Mouse (Mus musculus) hindlimb bud, embryonic 11.5 days (tissue): Measurements from ENCODE around the gene Ak4.

Source experiments
- DNase-seq: peaks from one replicate; pipeline ENCODE4 v3.0.0-alpha.2; 2012; ENCODE audit warnings: low read depth, low spot score; ENCODE audit errors: extremely low spot score

Ak4 gene

DNA sequence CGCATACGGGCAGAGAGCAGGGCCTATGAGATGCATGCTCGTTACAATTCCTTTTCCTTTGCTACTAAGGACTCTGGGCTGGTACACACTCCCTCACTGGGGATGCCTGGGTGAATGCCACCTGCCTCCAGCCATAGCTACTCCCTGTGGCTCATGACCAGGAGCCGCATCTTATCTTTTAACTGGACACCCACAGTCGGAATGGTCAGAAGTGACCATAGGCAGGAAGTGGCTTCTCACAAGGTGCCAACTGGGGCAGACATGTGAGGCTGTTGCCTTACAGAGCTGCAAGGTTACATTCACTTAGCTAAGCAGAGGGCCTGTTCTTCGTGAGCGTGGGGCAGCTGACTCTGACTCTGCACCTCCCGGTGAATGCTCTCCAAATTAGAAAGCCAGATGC lies 38.1 kb downstream of the Ak4 start:
- no peak for DNase-seq

DNA sequence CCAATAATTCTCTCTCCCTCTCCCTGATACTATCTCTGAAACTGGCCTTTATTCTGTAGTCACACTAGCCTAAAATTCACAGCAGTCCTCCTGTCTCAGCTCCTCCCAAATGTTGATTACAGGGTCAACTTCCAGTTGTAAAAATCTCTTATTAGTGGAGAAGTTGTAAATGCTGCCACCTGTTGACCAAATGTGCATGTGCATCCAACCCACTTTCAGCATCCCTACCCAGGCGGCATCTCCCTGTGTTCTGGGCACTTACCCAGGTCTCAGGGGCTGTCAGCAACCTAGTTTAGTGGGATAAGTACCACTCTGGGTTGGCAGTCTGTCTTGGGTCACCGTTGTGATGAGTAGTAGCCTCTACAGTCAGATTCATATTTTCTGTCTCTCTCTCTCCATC lies 39.3 kb downstream of the Ak4 start:
- peak; percentile 35 for DNase-seq

DNA sequence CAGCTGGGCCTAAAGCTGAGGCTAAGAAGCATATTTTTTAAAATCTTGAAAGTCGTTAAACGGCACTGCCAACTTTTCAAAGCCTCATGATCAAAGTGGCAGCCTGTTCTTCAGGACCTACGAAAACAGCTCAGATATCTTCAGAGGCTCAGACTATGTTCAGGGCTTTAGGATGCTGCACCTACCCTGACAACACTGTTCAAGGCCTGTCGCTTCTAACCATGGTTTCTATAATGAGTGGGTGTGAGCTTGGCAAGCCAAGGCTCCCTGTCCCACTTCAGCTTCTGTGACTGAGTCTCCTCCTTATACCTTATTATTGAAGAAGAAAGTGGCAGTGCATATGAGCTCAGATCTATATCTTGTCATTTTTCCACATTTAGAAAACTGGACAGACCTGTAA lies 40.3 kb downstream of the Ak4 start:
- DNase-seq: no peak

DNA sequence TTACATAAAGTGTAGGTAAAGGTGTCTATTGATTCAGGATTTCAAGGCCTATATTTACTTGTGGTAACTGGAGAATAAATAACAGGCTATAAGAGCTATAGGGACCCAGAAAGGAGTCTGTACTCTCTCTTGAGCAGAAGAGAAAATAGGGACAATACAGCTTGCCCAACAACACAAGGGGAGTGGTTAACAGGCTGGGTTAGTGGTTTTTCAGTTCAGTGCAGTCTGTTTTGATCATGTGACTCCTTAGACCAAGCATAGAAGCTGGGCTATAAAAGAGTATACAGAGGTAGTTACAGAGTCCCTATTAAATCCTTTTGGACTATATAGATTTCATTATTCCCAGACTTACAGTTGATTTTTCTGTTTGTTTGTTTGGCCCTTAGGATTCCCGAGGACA lies 41.0 kb downstream of the Ak4 start:
- DNase-seq: no peak

DNA sequence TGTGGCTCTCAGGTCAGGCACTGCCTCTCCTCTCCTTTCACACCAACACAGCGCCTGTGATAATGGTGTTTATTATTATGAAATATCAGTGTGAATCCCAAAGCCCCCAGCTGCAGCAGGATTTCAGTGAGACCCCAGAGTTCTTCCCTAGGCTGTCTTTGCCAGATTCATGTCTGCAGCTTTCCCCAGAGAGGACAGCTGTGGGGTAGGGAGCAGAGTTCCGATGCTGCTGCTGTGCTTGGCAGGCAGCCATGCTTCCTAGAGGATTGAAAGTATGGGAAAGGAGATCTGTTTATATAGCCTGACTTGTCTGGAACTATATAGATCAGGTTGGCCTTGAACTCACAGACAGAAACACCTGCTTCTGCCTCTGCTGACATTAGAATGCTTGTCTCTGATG lies 43.0 kb downstream of the Ak4 start:
- no peak for DNase-seq

DNA sequence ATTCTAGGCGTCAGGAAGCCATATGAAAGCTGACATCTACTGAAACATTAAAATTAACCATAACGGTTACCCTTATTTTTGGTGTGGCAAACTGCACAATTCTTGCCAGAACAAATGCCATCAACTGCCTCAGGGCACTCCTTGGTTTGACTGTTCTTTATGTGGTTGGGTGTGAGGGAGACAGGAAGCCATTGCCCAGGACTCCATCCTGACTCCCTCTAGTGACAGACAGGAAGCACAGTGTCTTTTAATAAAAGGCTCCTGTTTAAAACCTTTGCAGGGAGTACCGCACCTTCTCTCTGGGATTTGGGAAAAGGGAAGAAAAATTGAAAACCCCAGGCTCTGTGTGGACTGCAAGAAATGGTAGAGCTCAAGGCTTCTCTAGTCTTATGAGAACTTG lies 47.2 kb downstream of the Ak4 start:
- DNase-seq: no peak

DNA sequence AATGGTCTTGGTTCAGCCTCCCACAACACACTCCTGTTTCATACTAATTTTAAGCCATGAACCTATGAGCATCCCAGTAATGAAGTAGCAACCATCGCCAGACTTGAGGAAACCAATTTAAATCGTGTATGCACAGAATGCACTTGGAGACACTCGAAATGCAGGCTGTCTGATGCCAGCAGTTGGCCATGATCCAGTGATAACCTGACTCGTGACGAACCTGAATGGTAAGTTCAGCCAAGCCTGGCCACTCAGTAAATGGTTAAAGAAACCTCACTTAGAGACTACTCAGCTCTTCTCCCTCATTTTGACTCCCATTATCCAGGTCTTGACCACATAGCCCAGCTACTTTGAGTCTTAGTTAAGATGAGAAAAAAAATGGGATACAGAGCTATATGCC lies 50.2 kb downstream of the Ak4 start:
- DNase-seq: no peak

DNA sequence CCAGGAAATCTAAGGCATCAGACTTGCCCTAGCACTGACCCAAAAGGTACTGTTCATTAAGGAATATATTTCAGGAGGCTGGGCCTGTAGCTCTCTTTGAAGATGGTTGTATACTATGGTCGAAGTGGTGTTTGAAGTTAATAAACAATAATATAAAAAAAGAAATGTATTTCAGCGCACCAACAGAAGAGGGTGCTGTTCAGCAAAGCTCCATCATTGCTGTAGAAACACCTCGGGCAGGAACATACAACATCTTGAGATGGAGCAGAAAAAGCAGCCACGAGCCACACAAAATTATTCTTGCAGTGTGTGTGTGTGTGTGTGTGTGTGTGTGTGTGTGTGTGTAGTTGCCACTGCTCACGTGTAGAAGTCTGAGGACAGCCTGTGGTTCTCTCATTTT lies 51.5 kb downstream of the Ak4 start:
- no peak for DNase-seq

DNA sequence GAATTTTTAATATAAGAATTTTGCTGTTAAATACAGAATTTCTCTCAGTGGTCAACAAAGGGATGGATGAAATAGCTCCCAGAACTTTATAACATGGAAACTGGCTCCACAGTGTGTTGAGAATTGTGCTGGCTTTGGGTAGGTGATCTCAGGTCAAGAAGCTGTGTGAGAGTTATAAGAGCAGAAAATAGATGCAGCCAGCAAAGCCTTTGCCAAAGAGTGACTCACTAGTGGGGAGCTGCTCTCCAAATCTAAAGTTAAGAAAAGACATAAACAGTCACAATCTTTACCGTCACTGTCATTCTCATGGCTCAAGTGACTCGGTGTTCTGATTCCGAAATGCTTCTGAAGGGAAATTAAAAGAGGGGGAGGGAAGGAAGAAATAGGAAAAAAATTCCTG lies 53.7 kb downstream of the Ak4 start:
- no peak for DNase-seq

DNA sequence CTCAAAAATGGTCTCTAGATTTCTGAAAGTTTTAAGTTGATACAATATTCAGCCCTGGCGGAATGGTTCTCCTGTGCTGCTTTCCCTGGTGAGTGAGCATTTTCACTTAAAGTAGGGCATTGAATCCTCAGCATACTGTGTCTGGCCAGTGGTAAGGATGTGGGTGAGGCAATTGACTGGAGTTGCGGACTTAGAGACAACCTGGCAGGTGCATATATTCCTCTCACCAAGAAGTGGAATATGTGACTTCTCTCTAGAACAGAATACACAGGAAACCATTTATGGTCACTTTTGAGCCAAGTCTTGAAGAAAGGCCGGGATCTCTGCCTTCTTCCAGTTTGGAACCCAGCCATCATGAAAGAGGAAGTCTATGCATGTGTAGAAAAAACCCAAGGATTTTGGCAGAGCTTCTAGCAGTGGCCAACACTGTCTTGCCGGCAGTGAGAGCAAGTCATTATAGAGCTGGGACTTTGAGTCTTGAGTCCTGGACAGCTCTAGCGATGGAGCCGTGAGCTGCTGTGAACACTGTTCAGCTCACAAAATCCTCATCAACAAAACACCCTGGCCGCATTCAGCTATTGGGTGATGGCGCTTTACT lies 71.3 kb downstream of the Ak4 start:
- DNase-seq: no peak

DNA sequence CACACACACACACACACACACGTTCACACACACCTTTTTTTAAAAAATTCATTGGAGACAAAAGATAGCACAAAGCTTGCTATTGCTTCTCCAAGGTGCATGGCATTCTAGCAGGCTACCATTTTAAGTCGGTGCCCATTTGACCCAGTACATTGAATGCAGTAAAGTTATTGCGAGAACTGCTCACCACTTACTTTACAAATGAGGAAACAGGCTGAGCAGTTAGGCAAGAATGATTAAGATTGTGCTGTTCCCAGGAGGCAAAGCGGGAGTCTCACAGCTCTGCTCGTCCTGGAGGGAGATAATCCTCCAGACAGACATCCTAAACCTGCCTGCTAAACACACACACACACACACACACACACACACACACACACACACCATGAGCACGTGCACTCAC lies 72.6 kb downstream of the Ak4 start:
- DNase-seq: no peak

DNA sequence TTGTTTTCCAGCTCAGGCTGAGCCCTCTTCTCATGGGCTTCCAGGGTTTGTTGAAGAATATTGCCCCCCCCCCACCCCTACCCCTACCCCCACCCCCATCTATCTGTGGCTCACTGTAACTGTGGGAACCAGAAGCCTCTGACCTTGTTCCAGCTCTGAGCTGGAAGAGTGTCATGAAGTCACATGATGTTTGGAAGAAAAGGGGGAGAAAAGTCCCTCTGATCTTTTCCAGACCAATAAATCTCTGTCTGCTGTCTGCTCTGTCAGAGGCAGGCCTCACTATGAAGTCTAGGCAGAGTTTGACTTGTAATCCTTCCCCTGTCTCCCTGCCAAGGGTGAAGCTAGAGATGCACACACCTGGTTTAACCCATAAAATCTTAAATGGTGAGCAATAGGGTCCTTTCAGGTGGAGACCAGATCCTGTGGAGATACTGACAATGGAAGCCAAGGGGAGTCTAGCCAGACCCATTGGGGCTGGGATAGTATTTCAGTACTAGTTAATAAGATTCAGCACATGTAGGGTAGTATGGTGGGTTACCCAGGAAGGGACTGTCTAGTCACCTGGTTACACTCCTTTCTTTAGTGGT lies 74.6 kb downstream of the Ak4 start:
- DNase-seq: no peak

DNA sequence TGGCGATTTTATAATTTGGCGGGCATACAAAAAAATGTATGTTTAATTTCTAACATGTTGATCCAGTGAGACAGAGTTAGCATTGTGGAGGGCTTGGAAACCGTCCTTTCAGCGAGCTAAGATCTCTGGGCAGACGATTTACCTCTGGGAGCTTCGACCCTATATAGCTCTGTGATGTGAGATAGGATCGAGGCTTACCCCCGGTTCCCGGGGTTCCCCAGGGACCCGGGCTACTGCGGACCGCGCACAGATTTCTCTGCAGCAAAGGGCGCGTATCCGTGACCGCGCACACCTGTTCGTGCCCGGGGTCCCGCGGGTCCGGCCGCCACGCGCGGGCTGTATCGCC lies 77.1 kb downstream of the Ak4 start:
- DNase-seq: no peak

DNA sequence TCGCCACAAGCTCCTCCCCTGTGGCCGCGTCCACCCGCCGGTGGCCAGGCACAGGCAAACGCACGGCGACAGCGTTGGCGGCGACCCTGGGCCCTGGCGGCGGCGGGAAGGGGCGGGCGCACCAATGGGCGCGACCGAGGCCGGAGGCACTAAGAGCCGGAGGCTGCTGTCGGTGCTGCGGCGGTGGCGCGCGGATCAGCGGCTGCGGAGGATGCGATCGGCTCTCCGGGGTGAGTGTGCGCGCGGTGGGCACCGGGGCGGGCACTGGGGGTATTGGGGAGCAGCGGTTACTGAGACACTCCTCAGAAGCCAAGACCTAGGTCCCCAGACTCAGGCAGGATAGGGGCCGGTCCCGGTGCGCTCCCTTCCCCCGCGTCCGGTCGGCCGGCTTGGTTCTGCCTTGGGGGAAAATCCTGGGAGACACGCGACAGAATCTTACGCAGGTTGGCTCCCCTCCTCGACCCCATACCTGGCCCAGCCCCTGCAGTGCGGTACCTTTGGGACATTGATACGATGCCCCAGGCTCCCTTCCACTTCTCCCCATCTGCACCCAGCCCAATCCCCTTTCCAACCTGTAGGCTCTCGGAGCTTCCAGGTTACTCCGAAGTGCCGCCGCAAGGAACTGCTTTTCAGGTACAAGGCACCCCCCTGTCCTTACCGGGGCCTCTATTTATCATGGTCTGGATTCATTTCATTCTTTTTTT lies 77.6 kb downstream of the Ak4 start, which contains the start of gene Dnajc6:
TSS of gene Dnajc6 (plus strand) at position 115 of the 704 bp plus-strand sequence.
- DNase-seq: no peak

DNA sequence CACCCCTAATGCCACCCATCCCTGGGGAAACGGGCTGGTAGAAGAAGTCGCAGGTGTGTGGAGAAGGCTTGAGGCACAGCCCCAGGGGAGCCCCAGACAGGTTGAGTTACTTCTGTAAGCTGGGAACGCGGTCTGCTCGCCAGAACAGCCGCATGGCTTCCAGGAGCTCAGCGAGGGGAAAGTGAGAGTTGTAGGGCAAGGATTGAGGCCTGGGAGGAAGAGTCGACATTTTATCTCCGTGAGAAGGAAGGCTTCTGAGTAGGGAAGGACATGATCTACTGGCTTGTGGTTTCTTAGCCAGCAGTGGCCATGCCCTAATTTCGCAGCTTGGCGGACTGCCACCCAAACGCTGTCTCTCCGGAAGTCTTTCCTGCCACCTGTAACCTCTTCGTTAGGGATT lies 78.3 kb downstream of the Ak4 start:
- DNase-seq: no peak

DNA sequence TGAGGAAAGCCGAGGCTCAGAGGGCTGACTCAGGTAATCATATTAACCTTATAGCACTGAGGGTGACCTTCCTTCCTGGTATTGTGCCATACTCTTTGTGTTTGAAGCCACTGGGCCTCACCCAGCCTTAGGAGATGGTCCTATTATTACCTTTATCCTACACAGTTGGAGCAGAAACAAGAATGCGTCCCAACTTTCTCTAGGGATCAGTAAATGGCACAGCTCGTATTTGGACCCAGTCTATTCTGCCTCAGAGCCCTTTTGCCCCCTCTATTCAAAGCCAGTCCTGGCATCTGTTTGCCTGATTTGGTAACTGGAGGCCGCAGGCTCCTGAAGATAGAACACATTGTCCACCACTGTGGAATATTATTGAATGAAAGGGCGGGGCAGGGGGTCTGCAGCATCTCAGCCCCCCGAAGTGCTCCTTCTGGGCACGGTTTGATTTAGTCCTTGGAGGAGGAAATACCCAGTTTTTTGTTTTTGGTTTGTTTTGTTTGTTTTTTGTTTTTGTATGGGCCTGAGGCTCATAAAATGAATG lies 85.5 kb downstream of the Ak4 start:
- no peak for DNase-seq

DNA sequence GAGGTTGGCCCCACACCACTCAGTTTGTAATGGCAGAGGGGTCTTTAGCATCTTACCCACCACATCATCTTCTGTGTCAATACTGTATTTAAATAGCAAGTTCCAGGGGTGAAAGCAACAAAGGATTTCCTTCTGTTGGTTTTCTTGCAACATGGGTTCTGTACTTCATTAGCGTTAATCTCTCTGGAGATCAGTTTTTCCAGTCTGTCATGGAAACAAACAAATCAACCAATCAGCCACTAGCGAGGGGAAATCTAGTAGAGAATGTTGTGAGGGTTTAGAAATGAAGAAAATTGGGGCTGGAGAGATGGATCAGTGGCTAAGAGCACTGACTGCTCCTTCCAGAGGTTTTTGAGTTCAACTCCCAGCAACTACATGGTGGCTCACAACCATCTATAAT lies 86.9 kb downstream of the Ak4 start:
- DNase-seq: no peak

DNA sequence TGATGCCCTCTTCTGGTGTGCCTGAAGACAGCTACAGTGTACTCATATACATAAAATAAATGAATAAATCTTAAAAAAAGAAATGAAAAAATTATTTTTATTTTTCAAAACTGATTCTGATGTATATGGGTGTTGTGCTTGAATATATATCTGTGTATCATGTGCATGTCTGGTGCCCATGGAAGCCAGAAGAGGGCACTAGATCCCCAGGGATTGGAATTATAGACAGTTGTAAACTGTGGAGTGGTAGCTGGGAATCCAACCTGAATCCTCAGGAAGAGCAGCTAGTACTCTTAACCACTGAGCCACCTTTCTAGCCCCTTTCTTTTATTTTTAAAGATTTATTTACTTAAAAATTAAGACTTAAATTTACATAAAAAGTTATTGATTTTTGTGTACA lies 87.3 kb downstream of the Ak4 start:
- DNase-seq: no peak

DNA sequence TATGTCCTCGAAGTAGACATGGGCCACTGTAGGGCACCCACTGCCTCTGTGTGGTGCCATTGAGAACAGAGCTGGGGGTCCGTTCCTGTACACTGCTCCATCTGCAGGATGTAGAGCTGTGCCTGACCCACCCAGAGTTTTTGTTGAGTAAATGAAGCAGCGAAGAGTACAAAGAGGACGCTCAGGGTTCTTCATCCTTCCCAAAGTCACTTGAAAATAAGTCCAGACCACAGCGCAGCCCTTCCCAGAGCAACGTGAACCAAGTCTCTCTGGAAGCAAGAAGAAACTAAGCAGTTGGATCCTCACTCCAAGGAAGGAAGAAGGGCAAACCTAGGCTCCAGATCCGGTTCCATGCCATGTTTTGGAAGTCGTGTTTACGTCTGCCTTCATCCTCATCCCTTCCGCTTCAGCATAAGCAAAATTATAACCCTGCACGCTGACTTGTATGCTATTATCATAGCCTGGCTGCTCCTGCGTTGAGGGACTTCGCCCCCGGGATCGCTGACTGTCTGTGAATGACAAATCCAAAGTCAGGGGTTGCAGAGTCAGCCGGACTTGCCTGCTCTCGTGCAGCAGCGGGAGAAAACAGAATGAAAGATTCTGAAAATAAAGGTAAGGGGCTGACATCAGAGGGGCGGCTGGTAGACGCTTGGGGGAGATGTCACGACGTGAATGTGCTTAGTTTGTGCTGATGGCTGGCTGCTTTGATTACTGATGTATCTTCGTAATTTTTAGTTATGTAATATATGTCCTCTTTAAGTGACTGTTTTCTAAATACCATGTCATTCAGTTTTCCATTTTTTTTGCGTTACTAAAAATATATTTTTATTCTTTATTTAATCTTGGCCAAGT lies 88.7 kb downstream of the Ak4 start:
- peak; percentile 35 for DNase-seq

DNA sequence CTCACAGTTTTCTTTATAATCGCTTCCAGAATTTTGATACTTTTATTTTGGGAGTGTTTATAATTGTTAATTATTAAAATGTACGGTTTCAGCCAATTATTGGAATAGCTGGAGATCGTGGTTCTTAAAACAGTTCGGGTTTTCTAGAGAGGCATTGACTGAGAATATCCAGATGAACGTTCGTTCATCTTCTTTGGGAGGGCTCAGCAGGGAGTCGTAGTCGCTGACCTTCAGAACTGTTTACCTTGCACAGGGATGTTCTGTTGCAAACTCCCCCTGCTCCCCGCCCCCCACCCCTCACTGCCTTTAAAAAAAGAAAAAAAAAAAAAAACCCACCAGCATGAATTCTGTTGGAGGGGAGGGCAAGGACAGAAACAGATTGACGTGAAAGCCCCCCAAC lies 89.4 kb downstream of the Ak4 start:
- DNase-seq: no peak

DNA sequence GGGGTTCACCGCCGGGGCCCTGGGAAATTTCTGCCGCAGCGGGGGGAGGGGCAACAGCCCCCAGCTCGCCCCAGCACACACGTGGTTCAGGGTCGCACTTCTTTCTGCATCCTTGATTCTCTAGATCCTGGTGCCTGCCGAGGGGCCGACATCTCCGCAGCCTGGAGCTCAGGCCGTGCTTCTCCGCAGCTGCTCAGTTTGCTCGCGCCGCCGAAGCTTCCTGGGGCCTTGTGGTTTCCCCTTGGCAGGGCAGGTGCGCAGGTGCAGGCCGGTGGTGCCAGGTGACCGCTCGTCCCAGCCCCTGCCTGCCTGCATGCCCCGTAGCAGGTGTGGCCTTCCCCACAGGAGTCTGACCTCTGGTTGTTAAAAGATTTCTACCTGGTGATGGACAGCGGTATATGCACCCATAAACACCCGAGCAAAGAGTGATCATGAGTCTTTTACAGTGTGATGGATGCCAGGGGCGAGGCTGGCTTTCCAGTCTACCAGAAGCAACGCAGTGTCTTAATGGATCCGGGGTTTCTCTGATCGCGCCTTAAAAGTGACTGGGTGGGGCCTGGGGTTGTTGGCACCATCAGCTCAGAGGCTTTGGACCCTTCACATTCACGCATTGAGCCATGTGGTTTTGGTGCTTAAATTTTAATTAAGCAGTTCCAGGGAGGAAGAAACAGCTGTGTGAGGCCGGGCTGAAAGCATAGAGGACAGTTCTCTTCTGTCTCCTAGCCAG lies 89.9 kb downstream of the Ak4 start:
- DNase-seq: no peak
